Mouse (Mus musculus): ENCODE results near the gene E2f2. TPM values are rescaled to one million over a fixed set of nuclear protein-coding genes. Genes with fewer than 3 reads are reported as not detected.
A peak's percentile ranks its signal among the peaks of the same experiment; 100 is the strongest.

The E2f2 gene
- polyA plus RNA-seq, 1 experiment from 2014 or later, result 2.1 TPM

- Histone ChIP-seq H3K9me3 (replicated peaks) (no peaks in the 10 kb centered on the region), H3K4me1 (peaks cover 34% of the 10 kb centered on the region), H3K4me2 (no peak overlapping the region), H3K9ac (replicated peaks) (no peak overlapping the region), H3K27me3 (replicated peaks) (0 out of 2 replicates have a peak, but pooled peaks cover 4% of the 10 kb centered on the region), H3K27ac (replicated peaks) (no peak overlapping the region; the same call in 1 of the 2 replicates), H3K4me3 (replicated peaks) (no peak overlapping the region), H3K36me3 (no peaks in the 10 kb centered on the region)
- WGBS, result 39% methylated on average over 11 of the region's 11 CpGs
- ATAC-seq (ENCODE audit: low FRiP score), result no peak
Observed at GRCm38 (mm10) chr4:136177612-136178474, 5.6 kb downstream of the E2f2 start.

DNA sequence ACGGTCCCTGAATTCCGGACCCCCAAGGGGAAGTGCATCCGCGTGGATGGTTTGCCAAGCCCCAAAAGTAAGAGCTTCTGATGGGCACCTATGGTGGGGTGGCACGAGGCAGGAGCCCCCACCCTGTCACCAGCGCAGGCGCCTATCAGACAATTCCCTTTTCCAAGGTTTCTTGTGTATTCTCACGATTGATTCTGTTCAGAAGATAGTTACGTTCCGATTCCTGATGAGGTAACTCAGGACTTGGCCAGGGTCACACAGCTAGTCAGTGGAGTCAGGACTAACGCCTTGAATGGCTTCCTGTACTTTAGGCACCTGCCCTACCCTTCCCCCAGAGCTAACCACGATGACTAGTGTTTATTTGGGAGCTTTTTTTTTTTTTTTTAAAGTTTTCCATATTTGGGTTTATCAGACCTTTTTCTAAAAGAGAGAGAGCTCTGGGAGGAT, 6.3 kb downstream of the E2f2 start:
- Histone ChIP-seq H3K4me1 (peaks cover 28% of the 10 kb centered on the region), H3K4me3 (replicated peaks) (no peak overlapping the region), H3K36me3 (no peaks in the 10 kb centered on the region), H3K4me2 (no peak overlapping the region), H3K27me3 (replicated peaks) (0 out of 2 replicates have a peak, but pooled peaks cover under 1% of the 10 kb centered on the region), H3K27ac (replicated peaks) (no peak overlapping the region), H3K9ac (replicated peaks) (no peak overlapping the region), H3K9me3 (replicated peaks) (no peaks in the 10 kb centered on the region)
- no peak for ATAC-seq (ENCODE audit: low FRiP score)
- 87% methylated on average over 12 of the region's 12 CpGs for WGBS

- Histone ChIP-seq H3K27ac (replicated peaks) (no peak overlapping the region), H3K9ac (replicated peaks) (no peak overlapping the region), H3K4me3 (replicated peaks) (no peak overlapping the region), H3K36me3 (no peaks in the 10 kb centered on the region), H3K9me3 (replicated peaks) (no peaks in the 10 kb centered on the region), H3K4me2 (peak overlapping the region; percentile 60), H3K4me1 (peaks cover 26% of the 10 kb centered on the region), H3K27me3 (replicated peaks) (no peaks in the 10 kb centered on the region)
- WGBS, result 92% methylated on average over 7 of the region's 7 CpGs
- ATAC-seq (ENCODE audit: low FRiP score), result no peak
Observed at GRCm38 (mm10) chr4:136179456-136179855, 7.3 kb downstream of the E2f2 start.

DNA sequence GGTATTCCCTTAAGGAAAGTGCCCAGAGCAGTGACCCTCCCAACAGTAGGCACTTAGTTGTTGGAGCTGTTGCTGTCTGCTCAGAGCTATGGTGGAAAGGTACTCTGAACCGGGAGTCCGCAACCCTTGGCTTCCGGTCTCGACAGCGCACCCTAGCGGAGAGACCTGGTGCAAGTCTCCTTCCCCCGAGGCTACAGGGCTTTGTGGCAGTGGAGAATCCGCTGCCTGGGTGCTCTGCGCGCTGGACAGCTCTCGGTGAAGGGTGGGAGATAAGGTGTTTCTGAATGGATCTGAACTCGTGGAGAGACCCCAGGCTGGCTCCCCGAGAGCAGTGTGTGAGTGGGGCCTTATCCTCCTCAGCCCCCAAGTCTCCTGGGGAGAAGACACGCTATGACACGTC, 7.8 kb downstream of the E2f2 start:
- H3K27me3 ChIP-seq (replicated peaks), result no peaks in the 10 kb centered on the region
- WGBS, result 4% methylated on average over 15 of the region's 15 CpGs
- no peaks in the 10 kb centered on the region for H3K36me3 ChIP-seq
- peak overlapping the region; percentile 60 for H3K4me2 ChIP-seq
- no peaks in the 10 kb centered on the region for H3K9me3 ChIP-seq (replicated peaks)
- H3K4me3 ChIP-seq (replicated peaks), result peak overlapping the region; percentile 34
- peaks cover 26% of the 10 kb centered on the region for H3K4me1 ChIP-seq
- ATAC-seq (ENCODE audit: low FRiP score), result peak; percentile 57; the same call in 1 of the 2 replicates
- no peak overlapping the region; the same call in 1 of the 2 replicates for H3K27ac ChIP-seq (replicated peaks)
- H3K9ac ChIP-seq (replicated peaks), result peak overlapping the region; percentile 11; the same call in 1 of the 2 replicates

- H3K36me3 ChIP-seq, result no peaks in the 10 kb centered on the region
- WGBS, result 19% methylated on average over 23 of the region's 23 CpGs
- H3K4me3 ChIP-seq (replicated peaks), result peak overlapping the region; percentile 34
- peaks cover 26% of the 10 kb centered on the region for H3K4me1 ChIP-seq
- H3K4me2 ChIP-seq, result peak overlapping the region; percentile 60
- ATAC-seq (ENCODE audit: low FRiP score), result peak; percentile 87
- no peak overlapping the region for H3K27ac ChIP-seq (replicated peaks)
- H3K9me3 ChIP-seq (replicated peaks), result no peaks in the 10 kb centered on the region
- peak overlapping the region; percentile 11; the same call in 1 of the 2 replicates for H3K9ac ChIP-seq (replicated peaks)
- H3K27me3 ChIP-seq (replicated peaks), result no peaks in the 10 kb centered on the region
Observed at GRCm38 (mm10) chr4:136180408-136181330, 8.5 kb downstream of the E2f2 start.

DNA sequence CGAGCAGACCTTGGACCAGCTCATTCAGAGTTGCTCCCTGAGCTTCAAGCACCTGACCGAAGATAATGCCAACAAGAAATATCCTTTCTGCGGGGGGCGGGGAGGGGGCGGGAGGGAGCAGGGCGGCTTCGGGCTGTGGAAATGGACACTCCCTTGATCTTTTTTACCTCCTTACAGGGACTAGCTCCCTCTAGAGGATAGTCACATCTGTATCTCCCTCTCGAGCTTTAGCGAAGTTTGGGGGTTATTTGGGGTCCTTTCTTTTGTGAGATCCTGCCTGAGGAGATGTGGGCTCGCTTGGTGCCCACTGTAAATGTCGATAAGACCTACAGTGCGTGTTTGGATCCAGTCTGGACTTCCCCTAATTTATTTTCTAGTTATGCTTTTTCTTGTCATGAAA, 9.2 kb downstream of the E2f2 start:
- no peak overlapping the region for H3K9ac ChIP-seq (replicated peaks)
- peaks cover 26% of the 10 kb centered on the region for H3K4me1 ChIP-seq
- no peak overlapping the region for H3K4me3 ChIP-seq (replicated peaks)
- no peaks in the 10 kb centered on the region for H3K27me3 ChIP-seq (replicated peaks)
- H3K36me3 ChIP-seq, result no peaks in the 10 kb centered on the region
- H3K27ac ChIP-seq (replicated peaks), result no peak overlapping the region
- 30% methylated on average over 12 of the region's 12 CpGs for WGBS
- H3K4me2 ChIP-seq, result peak overlapping the region; percentile 60
- no peaks in the 10 kb centered on the region for H3K9me3 ChIP-seq (replicated peaks)
- no peak for ATAC-seq (ENCODE audit: low FRiP score)

- no peaks in the 10 kb centered on the region for H3K27me3 ChIP-seq (replicated peaks)
- H3K9me3 ChIP-seq (replicated peaks), result no peaks in the 10 kb centered on the region
- no peak for ATAC-seq (ENCODE audit: low FRiP score)
- H3K4me1 ChIP-seq, result peaks cover 8% of the 10 kb centered on the region
- WGBS, result 78% methylated on average over 9 of the region's 9 CpGs
- H3K4me2 ChIP-seq, result no peak overlapping the region
- H3K36me3 ChIP-seq, result no peaks in the 10 kb centered on the region
- no peak overlapping the region for H3K9ac ChIP-seq (replicated peaks)
- H3K27ac ChIP-seq (replicated peaks), result no peak overlapping the region
- H3K4me3 ChIP-seq (replicated peaks), result no peak overlapping the region
Observed at GRCm38 (mm10) chr4:136185375-136185774, 13.2 kb downstream of the E2f2 start.

GRCm38 (mm10) chr4:136186315-136186714, 14.1 kb downstream of the E2f2 start:
- Histone ChIP-seq H3K9me3 (replicated peaks) (no peaks in the 10 kb centered on the region), H3K4me1 (no peaks in the 10 kb centered on the region), H3K27me3 (replicated peaks) (no peaks in the 10 kb centered on the region), H3K27ac (replicated peaks) (no peak overlapping the region), H3K4me3 (replicated peaks) (no peak overlapping the region), H3K4me2 (no peak overlapping the region), H3K9ac (replicated peaks) (no peak overlapping the region), H3K36me3 (no peaks in the 10 kb centered on the region)
- ATAC-seq (ENCODE audit: low FRiP score), result no peak
- WGBS, result 83% methylated on average over 8 of the region's 8 CpGs

GRCm38 (mm10) chr4:136186739-136187472, 14.7 kb downstream of the E2f2 start:
- 88% methylated on average over 23 of the region's 23 CpGs for WGBS
- Histone ChIP-seq H3K9me3 (replicated peaks) (no peaks in the 10 kb centered on the region), H3K36me3 (no peaks in the 10 kb centered on the region), H3K9ac (replicated peaks) (no peak overlapping the region), H3K4me2 (no peak overlapping the region), H3K27me3 (replicated peaks) (no peaks in the 10 kb centered on the region), H3K27ac (replicated peaks) (no peak overlapping the region), H3K4me1 (no peaks in the 10 kb centered on the region), H3K4me3 (replicated peaks) (no peak overlapping the region)
- no peak for ATAC-seq (ENCODE audit: low FRiP score)

GRCm38 (mm10) chr4:136188973-136189737, 17.0 kb downstream of the E2f2 start:
- H3K9me3 ChIP-seq (replicated peaks), result no peaks in the 10 kb centered on the region
- 86% methylated on average over 6 of the region's 6 CpGs for WGBS

More at GRCm38 (mm10) chr4:136188973-136189737, 17.0 kb downstream of the E2f2 start:
- Histone ChIP-seq H3K4me1 (no peaks in the 10 kb centered on the region), H3K27me3 (replicated peaks) (no peaks in the 10 kb centered on the region), H3K4me2 (no peak overlapping the region), H3K27ac (replicated peaks) (no peak overlapping the region), H3K36me3 (no peaks in the 10 kb centered on the region), H3K4me3 (replicated peaks) (no peak overlapping the region), H3K9ac (replicated peaks) (no peak overlapping the region)
- ATAC-seq (ENCODE audit: low FRiP score), result no peak
